Mouse (Mus musculus) ES-CJ7 (cell line): ENCODE data around the gene Iqcn.
A peak's percentile ranks its signal among the peaks of the same experiment; 100 is the strongest.

Experiments used
- DNase-seq: peaks from one replicate; pipeline ENCODE4 v3.0.0; 2011; ENCODE audit warnings: low read depth, low spot score

Iqcn gene

DNA sequence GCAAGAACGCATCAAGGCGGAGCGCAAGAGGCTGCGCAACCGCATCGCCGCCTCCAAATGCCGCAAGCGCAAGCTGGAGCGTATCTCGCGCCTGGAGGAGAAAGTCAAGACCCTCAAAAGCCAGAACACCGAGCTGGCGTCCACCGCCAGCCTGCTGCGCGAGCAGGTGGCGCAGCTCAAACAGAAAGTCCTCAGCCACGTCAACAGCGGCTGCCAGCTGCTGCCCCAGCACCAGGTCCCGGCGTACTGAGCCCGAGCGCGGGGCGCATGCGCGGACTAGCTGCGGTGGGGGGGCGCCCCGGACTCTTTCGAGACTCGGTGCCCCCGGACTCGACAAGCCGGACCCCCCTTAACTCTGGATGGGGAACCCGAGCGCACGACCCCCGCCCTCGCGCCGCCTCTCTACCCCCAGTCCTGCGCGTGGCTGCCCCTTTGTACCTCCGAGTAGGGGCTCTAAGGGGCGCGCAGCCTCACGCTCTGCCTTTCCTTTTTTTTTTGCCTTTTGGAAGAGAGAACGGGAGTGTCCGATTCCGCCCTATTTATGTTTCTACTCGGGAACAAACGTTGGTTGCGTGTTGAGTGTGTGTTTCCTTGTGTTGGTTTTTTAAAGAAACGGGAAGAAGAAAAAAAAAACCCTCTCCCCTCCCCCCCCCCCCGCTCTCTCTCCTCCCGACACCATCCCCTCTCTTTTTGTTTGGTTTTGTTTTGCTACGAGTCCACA, 3.3 kb upstream of the Iqcn start:
- peak; percentile 68 for DNase-seq

DNA sequence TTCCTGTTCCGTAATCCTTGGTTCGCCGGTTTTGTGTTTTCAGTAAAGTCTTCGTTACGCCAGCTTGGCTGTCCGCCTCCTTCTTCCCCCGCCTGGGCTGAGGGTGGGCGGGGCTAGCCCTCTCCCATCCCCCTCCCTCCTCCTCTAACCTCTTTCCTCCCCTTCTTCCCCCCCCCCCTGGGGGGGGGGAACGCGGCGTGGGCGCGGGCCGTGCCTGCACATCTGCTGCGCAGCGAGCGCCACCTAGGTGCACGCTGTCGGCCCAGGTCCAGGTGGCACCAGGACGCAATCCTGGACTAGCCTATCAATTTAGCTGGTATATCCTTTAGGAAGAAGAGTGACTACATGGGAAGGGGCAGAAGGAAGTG, 2.7 kb upstream of the Iqcn start:
- DNase-seq, result peak; percentile 95

DNA sequence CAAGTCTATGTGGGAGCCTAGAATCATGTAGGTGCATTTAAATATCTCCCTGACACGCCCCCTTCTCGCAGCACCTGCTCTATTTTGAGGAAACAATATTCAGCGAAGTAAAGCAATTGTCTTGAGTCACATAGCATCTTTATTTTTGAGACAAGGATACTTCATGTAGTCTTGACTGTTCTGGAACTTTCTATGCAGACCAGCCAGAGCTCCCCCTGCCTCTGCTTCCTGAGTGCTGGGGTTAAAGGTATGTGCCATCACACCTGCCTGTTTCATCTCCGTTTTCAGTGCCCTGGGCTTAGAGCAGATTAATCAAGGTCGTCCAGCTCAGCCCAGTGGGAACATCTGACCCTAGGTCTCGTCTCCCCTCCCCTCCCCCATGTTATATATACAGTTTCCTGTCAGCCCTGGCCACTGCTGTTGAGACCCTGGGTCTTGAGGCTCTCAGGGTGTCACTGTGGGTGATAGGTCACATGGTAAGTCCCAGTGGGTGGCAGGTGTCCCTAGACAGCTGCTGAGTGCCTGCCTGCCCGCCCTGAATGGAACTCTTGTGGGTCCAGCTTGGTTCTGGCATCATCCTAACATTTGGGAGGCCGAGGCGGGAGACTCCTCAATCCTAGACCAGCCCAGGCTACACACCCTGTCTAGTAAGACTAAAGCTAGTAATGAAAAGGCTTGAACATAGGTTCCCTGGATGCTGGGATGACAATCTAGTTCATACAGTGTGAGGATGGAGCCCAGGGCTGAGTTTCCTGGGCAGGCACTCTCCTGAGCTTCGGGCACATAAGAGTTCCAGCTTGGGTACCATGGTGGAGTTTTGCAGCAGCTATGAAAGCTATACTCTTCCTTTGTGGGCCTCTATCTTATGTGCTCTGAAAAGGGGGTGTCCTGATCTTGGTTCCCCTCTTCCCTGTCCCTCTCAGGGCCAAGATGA, 1.9 kb upstream of the Iqcn start:
- DNase-seq, result no peak

DNA sequence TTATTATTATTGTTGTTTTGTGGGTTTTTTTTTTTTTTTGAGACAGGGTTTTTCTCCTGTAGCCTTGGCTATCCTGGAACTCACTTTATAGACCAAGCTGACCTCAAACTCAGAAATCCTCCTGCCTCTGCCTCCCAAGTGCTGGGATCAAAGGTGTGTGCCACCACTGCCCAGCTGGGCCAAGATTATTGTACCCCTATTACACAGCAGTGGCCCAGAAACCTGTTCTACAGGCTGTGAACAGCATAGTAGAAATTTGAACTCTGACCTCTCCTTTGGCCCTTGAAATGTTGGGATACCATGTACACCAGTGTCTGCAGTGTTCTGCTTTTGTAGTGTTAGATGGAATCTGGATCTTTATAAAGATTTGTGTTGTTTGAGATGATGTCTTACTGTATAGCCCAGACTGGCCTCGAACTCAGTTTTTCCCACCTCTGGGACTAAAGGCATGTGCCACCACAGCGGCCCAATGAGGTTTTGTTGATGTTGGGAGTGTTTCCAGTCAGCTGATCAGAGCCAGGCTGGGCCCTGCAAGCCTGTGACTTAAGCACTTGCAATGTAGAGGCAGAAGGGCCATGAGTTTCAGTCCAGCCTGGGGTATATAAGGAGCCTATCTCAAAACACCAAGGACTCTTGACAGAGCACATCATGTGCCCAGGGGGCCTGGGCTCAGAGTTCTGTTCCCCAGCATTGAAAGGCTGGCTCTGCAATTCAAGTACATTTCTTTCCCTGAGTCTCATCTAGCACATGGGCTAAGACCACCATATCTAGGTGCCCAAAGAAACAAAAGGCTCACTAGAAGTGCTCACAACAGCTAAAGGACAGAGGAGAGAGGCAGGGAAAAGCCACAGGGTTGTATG, 1.0 kb upstream of the Iqcn start:
- DNase-seq, result no peak

- DNase-seq, result no peak
These were observed 445 bp upstream of the Iqcn start for GRCm38 (mm10) chr8:70702842-70703182.

GRCm38 (mm10) chr8:70708281-70708680, 5.0 kb downstream of the Iqcn start:
- no peak for DNase-seq

DNA sequence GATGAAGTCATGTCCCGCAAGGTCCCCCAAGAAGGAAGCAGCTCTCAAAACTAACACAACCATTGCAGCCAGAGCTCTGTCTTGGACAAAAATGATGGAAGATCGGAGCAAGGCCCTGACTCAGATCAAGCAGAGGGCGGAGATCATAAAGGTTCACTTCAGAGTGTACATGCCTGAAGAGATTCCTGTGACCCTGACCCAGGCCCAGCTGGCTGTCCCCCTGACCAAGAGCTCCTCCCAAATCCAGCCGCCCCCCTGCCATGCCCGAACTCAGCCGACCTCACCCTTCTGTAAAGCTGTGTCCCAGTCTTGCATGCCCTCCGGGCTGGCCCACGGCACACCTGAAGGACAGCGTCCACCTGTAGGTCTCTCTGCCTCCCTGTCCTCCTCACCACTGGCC, 6.5 kb downstream of the Iqcn start:
- DNase-seq, result no peak

GRCm38 (mm10) chr8:70710296-70710695, 7.0 kb downstream of the Iqcn start:
- no peak for DNase-seq

DNA sequence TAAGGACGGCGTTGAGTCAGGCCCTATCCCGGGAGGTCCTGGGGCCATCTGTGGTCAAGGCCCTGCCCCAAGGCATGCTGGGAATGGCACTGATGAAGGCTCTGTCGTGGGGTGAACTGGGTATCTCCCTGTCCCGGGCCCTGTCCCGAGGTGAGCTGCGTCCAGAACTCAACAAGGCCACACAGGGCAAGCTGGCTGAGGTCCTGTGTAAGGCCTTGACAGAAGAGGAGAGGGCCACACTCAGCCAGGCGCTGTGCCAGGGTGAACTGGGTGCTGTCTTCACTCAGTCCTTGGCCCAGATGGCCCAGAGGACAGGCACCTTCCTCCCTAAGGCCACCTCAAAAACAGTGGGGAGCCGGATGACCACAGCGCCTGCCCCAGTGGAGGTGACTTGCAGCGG, 7.8 kb downstream of the Iqcn start:
- DNase-seq, result no peak

- no peak for DNase-seq
These were observed 10.7 kb downstream of the Iqcn start for GRCm38 (mm10) chr8:70713991-70714390.

- DNase-seq, result no peak
These were observed 11.8 kb downstream of the Iqcn start for GRCm38 (mm10) chr8:70715086-70715485.

GRCm38 (mm10) chr8:70716521-70717400, 13.5 kb downstream of the Iqcn start:
- peak; percentile 42 for DNase-seq

- peak; percentile 77 for DNase-seq
These were observed 15.0 kb downstream of the Iqcn start, which contains the start of gene Gm3336 for GRCm38 (mm10) chr8:70718297-70718696. Gene Gm3336, plus strand, starts transcription at chr8:70718543.

DNA sequence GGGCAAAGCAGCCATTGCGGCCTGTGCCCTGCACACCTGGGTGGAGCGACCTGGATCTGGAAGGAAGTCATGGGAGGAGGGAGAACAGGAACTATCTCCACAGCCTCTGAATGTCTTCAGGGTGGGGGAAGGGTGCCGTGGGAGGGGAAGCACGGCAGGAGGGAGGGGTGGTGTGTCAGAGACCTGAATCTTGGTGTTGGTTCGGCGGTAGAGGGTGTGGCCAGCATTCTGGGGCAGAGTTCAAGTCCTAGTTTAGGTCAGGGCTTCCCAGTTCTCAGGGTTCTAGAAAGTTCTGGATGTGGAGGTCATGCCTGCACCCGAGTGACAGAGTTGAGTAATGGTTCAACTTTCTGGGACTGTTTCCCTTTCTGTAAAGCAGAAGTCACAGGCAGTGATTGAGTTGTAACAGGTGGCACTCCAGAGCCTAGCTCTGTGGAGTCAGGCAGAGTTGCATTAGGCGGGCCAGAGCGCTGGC, 16.6 kb downstream of the Iqcn start:
- peak; percentile 65 for DNase-seq

DNA sequence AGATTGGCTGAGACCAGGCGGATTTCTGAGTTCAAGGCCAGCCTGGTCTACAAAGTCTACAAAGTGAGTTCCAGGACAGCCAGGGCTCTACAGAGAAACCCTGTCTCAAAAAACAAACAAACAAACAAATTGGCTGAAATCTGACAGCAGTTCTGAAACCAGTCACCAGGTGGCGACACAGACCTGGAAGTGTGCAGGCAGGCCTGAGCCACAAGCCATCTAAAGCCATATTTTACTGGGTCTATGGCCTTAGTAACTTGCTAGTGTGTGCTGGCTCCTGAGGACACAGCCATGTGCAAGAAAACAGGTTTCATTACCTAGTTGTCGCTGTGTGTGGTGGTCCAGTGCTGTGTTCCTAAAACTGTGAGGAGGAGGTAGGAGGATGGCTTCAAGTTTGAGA, 17.5 kb downstream of the Iqcn start:
- DNase-seq, result peak; percentile 88

GRCm38 (mm10) chr8:70721601-70722000, 18.3 kb downstream of the Iqcn start:
- DNase-seq, result no peak

- no peak for DNase-seq
These were observed 20.4 kb downstream of the Iqcn start, which contains the start of gene Pde4c for GRCm38 (mm10) chr8:70723486-70724210. Gene Pde4c, plus strand, starts transcription at chr8:70723720.

- DNase-seq, result no peak
These were observed 21.0 kb downstream of the Iqcn start for GRCm38 (mm10) chr8:70724216-70724615.

DNA sequence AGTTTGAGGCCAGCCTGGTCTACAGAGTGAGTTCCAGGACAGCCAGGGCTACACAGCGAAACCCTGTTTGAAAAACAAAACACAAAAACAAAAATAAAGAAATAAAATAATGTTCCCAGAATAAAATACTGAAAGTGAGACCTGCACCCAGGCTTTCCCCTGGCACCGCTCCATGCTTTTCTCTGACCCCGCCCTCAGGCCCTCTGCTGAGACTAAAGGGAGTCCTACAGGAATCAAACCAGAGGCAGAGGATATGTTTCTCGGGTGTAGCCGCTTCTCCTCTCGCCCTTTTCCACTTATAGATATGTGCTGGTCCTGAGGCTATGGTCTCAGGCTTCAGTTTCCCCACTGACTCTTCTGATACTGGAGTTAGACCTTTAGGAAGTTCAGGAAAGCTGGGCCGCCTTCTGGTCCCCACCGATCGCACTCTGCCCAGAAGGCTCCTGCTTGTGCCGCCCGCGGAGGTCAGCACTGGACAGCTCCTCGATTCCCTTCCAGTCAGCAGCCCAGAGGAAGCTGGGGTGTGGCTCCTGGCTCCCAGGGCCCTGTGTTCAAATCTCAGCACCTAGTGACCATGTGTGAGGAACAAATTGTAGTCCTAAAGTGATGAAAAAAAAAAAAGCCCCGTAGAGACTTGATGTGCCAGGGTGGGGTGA, 22.7 kb downstream of the Iqcn start:
- DNase-seq, result peak; percentile 50

- DNase-seq, result no peak
These were observed 23.5 kb downstream of the Iqcn start for GRCm38 (mm10) chr8:70726721-70727120.
